Mouse (Mus musculus): ENCODE measurements at regions not wholly inside any gene's neighbourhood (a gene's known extent, or its start where the extent isn't known, plus 50 kb on each side); places are given as distances from the start of the nearest gene placed in this dataset.

- no peak for DNase-seq
Observed at GRCm38 (mm10) chr8:49236021-49236821, 392.5 kb upstream of the Tenm3 start.

DNA sequence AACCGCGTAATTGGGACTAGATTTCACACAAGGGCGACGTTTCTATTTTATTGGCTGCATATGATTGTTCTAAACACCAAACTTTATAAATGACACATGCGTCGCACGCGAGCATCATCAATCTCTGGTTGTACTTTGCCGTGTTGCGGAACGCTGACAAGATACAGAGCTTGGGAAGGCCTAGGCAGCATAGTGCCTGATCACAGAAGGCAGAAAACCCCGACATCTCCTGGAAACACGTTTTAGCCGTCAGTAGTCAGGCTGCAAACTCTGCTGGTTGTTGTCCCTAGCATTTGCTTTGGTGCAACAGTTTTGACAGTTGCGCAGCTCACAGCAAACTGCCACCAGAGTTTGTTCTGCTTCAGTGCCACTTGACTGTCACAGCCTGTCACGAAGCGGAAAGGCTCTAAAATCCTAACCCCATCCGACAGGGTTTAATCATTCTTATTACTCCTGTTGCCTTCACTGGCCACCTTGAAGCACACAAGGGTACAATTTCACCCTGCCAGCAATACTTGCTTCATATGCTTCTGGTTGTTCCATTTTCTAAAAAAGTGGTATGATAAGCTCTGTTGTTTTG lies 380.2 kb upstream of the Tenm3 start:
- DNase-seq: no peak

- no peak for DNase-seq
Observed at GRCm38 (mm10) chr8:49195333-49195640, 351.5 kb upstream of the Tenm3 start.

DNA sequence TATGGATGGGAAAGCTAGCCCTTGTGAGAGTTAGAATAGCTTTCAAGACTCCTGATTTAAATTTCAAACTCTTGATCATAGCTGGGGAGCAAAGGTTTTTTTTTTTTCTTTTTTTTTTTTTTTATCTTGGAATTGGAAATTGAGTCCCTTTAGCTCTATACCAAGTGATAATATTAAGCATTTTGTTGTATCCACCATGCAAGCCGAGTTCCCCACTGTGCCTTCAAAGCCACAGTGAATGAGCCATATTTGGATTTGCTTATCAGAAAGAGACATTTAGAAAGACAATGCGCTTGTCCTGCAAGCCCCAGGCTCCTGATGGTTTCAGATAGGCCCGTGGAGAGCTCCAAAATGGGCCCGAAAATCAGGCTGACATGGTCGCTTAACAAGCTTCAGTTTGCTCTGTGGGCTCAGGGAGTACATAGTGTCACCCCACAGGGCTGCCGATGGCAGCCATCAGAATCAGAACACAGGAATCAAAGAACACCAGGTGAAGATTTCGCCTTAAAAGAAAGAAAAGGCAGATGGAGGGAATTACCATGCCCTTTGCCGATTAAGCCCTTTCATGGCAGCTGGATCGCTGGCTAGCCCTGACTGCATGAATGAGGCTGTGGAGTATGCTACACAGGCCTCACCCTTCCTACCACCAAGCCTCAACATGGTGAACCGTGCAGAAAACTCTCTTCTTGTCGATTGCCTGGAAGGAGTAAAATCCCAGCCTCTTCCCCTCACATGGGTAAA lies 351.0 kb upstream of the Tenm3 start:
- no peak for DNase-seq

DNA sequence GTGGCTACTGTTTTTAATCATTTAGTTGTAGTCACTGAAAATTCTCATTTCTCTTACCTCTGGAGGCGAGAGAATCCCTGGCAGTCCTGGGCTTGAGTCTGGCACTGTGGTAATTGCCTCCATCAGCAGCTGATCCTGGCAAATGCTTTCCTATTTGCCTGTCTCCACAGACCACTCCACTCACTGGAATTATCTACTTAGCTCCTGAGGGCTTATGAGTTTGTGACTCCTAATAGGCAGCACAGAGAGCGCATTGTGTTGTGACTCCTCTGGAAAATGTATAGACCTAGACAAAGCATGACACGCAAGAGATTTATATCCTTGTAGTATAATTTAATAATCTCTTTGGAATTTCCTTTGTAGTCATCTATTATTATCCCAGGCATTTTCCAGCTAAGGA lies 343.1 kb upstream of the Tenm3 start:
- DNase-seq: no peak

- no peak for DNase-seq
Observed at GRCm38 (mm10) chr8:49175386-49175785, 331.6 kb upstream of the Tenm3 start.

GRCm38 (mm10) chr8:49174956-49175355 lies 331.2 kb upstream of the Tenm3 start:
- DNase-seq: no peak

DNA sequence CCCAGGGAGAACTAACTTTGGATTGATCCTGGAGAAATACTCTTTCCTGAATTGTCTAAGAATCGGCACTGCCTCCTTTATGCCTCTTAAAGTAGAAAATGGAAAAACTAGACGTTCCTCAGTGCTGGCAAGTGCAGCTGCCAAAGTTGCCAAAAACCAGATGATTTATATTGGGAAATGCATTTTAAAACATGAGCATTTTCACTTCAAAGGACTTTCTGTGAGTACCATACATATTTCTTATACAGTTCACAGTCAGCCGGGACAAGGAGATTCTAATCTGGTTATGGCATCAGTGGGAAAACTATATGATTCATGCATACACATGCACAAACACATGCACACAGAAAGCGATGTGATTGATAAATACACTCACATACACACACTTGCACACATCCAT lies 315.6 kb upstream of the Tenm3 start:
- DNase-seq: no peak

GRCm38 (mm10) chr8:49158201-49158600 lies 314.4 kb upstream of the Tenm3 start:
- no peak for DNase-seq

DNA sequence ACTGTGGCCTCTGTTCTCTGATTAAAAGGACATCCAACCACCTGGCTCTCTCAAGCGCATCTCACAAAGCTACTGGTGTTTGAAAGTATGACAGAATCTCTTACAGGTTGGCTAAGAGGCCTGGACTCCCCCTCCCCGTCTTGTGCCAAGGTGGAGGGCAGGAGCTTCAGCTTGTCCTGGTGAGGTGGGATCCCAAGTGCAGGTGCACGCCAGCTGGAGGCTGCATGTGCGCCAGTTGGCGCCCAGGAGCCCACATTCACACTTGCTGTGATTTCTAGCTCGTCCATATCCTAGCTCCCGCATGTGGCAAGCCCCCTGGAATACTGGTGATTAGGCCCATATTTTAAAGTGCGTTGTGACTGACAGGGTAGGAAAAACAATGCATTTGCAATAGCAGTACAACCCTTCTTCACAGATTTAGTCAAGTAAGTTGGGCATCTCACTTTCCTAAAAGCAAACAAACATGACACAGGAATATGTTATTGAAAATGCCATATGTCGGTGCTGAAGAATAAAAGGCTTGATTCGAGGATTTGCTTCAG lies 292.8 kb upstream of the Tenm3 start:
- no peak for DNase-seq

GRCm38 (mm10) chr8:49109095-49109494 lies 265.3 kb upstream of the Tenm3 start:
- DNase-seq: no peak

GRCm38 (mm10) chr8:49108665-49109064 lies 264.9 kb upstream of the Tenm3 start:
- DNase-seq: no peak

GRCm38 (mm10) chr8:49106531-49106930 lies 262.8 kb upstream of the Tenm3 start:
- no peak for DNase-seq

DNA sequence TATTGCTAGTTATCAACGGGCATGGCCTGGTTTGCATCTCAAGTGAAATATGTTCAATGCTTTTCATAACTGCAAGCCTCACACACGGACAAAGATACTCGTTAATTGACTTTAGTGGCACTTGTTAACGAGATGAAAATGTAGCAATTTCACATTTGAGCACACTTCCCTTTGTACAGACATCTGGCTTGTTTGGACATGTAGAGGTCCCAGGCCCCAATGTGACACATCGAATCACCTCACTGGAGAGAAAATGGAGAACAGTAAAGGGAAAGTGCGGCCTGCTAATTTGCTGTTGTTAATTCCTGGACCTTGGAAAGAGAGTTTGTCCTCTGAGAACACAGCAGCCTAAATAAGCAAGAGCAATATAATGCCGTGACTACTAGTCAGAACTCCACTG lies 257.4 kb upstream of the Tenm3 start:
- DNase-seq: no peak

DNA sequence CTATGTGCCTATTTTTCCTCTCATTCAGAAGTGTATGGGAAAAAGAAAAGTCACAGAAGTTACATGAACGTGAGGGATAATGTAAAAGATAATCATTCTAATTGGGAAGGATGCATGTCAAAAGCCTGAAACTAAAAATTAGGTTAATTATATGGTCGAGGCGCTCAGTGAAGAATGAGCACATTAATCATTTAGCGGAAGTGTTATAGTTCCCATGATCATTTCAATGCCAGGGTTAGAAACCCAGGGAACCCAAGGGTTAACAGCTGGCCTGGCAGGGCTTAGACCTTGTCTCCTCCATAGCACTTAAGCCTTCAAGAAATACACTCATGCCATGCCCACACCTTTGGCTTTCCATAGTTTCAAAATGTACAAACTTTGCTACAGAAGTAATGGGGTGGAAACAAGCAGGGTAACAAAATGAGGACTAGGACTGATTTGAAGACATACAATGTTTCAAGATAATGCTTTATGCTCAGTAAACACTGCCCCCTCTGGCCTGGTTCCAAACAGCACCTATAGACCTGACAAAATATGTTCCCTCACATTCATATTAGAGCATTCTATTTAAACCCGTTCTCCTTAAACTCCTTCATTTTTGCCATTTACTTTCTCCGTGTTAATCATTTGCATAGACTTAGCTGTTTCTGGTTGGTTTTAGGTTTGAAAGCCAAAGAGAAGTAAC lies 240.6 kb upstream of the Tenm3 start:
- no peak for DNase-seq

GRCm38 (mm10) chr8:49069451-49069850 lies 225.7 kb upstream of the Tenm3 start:
- DNase-seq: no peak

DNA sequence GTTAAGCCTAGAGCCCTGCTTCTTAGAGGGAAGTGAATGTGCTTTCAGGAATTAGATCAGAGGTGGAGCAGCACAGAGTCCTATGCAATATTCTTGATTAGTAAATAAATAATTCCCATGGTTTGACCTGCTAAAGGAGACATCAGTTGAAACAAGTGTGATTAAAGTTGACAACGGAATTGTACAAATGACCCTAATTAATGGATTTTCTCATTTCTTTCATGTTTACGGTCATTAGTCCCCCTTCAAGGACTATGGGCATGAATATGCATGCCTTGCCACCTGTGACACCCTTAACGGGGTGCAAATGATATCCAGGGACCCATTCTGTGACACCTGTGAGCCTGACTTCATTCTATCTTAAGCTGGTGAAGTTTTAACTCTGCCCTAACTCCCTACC lies 219.5 kb upstream of the Tenm3 start:
- DNase-seq: no peak

DNA sequence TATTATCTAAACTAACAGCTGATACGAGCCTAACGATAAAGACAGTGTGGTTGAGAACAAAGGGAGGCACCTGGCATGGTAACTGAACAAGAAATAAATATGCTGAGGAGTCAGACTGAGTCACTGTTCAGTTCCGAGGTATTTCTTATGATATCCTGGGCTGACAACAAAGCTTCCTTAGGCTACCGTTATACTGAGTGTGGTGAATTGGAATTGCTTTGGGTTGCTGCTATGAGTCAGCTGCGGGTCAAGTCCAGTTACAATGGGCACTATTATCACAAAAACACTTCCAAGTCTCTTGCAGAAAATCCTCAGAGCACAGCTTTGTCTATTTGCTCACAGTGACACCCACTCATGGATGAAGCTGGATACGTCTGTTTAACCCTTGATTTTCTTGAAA lies 199.5 kb upstream of the Tenm3 start:
- no peak for DNase-seq

DNA sequence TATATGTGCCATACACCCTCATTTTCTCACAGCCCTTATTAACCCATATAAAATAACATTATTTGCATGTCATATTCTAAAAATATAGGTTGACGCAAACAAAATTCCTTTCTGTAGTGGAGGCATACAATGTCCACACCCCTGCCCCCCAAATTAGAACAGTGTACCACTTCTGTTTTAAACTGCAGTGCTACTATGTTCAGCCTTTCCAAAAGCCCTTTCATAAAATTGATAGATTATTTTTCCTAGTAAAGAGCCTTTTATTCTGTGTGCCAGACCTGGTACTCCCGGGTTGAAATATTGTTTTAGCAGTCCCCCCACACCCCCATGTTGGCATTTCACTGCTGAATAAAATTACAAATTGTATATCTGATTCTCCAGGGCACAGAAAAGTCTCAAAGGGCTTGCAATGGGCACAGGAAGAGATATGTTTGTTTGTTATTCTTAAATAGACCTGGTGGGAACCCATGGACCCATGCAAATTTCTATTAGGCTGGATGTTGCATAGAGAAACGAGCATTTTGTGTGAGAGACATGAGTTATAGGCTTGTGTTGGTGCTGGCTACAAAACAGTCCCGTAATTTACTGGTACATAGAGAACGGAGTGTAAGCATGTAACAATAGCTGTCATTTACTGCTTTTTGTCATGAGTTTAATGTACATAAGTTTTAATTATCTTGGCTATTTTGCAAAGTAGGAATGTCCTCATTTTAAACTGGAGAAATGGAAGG lies 192.4 kb upstream of the Tenm3 start:
- DNase-seq: no peak

- no peak for DNase-seq
Observed at GRCm38 (mm10) chr8:49035519-49035918, 191.8 kb upstream of the Tenm3 start.

- no peak for DNase-seq
Observed at GRCm38 (mm10) chr8:49030255-49030654, 186.5 kb upstream of the Tenm3 start.

DNA sequence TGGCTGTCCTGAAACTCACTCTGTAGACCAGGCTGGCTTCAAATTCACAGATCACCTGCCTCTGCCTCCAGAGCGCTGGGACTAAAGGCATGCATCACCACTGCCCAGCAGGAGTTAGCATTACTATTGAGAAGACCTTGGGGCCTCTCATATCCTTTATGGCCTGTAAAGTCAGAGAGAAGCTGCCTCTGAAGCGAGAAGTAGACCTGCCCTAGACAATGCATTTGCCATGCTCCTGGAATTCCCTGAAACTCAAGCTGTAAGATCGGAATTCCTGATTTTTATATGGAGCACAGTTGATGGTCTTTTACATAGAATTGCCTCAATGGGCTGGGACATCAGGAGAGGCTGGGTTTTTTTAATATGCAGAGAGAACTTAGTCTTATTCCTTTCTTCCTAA lies 174.0 kb upstream of the Tenm3 start:
- no peak for DNase-seq

DNA sequence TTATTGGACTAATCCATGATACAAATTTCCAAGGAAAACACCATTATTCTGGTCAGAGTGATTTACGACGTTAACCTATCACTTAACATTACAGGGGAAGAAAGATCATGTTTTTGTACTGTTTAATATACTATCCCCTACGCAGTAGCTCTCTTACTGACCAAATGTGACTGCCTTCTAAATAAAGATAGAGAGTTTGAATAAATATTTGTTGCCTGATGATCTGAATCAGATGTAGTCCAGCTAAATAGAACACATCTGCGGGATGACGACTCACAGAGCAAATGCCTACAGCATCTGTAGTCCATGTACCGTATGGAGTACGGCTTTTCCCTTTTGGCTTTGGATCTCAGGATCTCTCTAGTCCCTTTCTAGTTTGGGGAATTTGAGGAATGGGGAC lies 171.9 kb upstream of the Tenm3 start:
- DNase-seq: no peak
